Mouse (Mus musculus) spleen, postnatal 36 days (tissue): ENCODE data around the gene Nop56.

ENCODE experiments used
- DNase-seq, 2 experiments: peaks; one replicate each; pipeline ENCODE4 v3.0.0; 2022; ENCODE audit warnings: low spot score in 2 of 2, mixed read lengths in 1 of 2

Nop56 gene

GRCm38 (mm10) chr2:130295331-130296133 lies 21.3 kb downstream of the Nop56 start:
- peak; percentile 20 to 30 for DNase-seq

GRCm38 (mm10) chr2:130296134-130296745 lies 22.0 kb downstream of the Nop56 start:
- no peak for DNase-seq

GRCm38 (mm10) chr2:130297580-130297979 lies 23.4 kb downstream of the Nop56 start:
- no peak for DNase-seq

DNA sequence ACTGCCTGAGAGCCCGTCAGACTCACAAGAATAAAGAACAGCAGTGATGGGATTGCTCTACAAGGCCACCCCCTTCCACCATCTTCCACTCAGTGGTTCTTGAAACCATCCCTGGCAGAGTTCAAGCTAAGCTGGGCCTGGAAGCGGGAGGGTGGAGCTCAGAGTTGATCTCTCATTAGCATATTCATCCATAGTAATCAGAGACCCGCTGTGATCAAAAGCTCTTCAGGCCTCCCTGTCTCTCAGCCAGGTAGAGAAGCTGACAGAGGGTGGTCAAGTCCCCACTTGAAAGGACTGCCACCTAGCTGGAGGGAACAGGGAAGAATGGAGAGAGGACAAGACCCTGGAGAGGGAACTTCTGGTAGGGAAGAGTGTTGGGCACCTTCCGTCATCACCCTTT lies 28.8 kb downstream of the Nop56 start:
- DNase-seq = no peak

DNA sequence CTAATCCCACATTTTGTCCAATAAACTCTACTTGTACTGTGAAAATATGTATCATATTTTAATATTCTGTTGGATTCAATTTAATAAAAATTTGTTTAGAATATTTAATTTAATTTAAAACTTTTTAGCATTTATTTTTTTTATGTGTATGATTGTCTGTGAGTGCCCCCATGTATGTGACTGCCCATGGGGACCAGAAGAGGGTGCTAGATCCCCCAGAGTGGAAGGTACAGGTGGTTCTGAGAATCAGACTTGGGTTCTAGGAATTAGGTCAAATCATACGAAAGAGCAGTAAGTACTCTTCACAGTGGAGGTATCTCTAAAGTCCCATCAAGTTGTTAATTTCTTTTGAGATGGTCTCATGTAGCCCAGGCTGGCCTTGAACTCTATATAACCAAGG lies 52.8 kb downstream of the Nop56 start:
- DNase-seq = no peak
